Mouse (Mus musculus) bone marrow macrophage, adult 2 months (primary cell): ENCODE data around the gene Bcl11b.

Source experiments
- CTCF ChIP-seq: IDR thresholded peaks from 2 replicates; pipeline ENCODE4 v1.5.1; 2012; ENCODE audit warnings: low read depth, mild to moderate bottlenecking, low read length, moderate library complexity
- POLR2A ChIP-seq: IDR thresholded peaks from 2 replicates; pipeline ENCODE4 v1.6.1; 2012; ENCODE audit warnings: mild to moderate bottlenecking, low read depth, low read length, borderline replicate concordance

DNA sequence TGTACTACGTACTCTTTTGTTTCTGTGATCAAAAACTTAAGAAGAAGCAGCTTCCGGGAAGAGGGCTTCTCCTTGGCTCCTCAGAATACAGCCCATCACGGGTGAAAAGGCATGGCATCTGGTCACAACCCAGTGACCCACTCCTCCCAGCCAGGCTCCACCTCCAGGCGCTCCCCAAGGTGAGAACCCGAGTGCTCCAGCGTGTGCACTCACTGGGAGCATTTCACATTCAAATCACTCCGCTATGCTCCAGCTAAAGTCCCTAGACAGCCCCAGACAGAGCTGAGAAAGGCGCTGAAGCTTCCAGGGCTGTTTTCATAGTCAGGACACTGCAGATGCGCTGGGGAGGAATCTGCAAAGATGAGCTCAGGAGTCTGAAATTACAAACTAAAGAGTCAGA lies 99.5 kb downstream of the Bcl11b start:
- TF ChIP-seq CTCF (no peak), POLR2A (no peak)
